Mouse (Mus musculus): ENCODE measurements at regions not wholly inside any gene's neighbourhood (a gene's known extent, or its start where the extent isn't known, plus 50 kb on each side); places are given as distances from the start of the nearest gene placed in this dataset.

- in situ Hi-C loops (cut with MboI, MseI) = no loop called here
Measured at GRCm38 (mm10) chr5:64401737-64402136, 245.6 kb downstream of the Tbc1d1 start.

GRCm38 (mm10) chr5:64403077-64403981 is 247.2 kb downstream of the Tbc1d1 start:
- in situ Hi-C loops (cut with MboI, MseI) = no loop called here

DNA sequence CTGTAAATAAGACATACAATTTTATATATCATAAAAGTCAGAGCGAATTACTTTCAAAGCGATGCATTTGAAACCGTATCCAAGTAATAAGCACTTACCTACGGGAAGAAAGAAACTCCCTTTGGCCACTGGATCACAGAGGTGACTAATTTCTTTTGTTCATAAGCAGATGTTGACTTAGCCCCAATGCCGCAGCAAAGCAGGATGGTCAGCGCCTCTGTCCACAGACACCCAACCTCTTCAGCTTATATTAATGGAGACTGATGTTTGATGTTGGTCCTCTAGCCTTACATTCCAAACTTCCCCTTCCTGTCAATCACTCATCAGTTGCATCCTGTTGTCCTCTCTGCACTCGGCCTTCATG is 247.9 kb downstream of the Tbc1d1 start:
- in situ Hi-C loops (cut with MboI, MseI) = no loop called here

DNA sequence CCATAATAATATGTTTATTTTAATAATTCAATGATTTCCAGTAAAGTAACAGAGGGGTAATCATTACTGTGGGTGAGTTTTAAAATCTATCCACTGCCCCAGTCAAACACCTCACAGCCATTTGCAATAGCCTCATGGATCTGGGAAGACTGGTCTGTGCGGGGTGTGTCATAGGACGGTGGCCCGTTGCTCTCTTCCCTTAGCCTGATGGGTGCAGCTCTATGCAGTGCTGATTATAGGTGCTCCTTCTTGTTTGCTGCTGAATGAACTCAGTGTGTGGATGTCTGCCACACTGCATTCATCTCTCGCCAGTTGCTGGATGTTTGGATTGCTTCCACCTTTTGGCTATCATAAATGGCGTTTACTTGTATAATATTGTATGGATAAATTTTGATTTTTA is 248.4 kb downstream of the Tbc1d1 start:
- in situ Hi-C loops (cut with MboI, MseI) = no loop called here

GRCm38 (mm10) chr5:64408938-64409337 is 252.8 kb downstream of the Tbc1d1 start:
- in situ Hi-C loops (cut with MboI, MseI) = no loop called here

DNA sequence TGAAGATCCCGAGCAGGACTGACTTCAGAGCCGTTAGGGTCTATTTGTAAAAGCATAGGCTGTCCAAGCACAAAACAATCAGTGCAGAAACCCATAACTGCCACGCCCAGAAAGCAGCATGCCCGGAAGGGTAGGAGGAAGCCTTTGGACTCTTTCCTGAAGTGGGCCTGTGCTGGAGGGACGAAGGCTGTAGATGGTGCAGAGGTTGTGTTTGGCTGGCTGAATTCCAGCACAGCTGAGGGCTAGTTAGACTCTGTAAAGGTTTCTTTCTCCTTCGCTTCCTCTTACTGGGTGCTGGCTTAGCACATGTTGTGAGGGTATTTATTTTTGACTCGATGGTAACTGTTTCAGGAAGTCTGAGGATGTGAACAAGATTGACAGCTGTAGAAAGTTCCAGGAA is 254.5 kb downstream of the Tbc1d1 start:
- in situ Hi-C loops (cut with MboI, MseI) = no loop called here

- in situ Hi-C loops (cut with MboI, MseI) = no loop called here
Measured at GRCm38 (mm10) chr5:64414519-64414918, 258.4 kb downstream of the Tbc1d1 start.

GRCm38 (mm10) chr5:64419395-64419794 is 263.3 kb downstream of the Tbc1d1 start:
- in situ Hi-C loops (cut with MboI, MseI) = no loop called here

DNA sequence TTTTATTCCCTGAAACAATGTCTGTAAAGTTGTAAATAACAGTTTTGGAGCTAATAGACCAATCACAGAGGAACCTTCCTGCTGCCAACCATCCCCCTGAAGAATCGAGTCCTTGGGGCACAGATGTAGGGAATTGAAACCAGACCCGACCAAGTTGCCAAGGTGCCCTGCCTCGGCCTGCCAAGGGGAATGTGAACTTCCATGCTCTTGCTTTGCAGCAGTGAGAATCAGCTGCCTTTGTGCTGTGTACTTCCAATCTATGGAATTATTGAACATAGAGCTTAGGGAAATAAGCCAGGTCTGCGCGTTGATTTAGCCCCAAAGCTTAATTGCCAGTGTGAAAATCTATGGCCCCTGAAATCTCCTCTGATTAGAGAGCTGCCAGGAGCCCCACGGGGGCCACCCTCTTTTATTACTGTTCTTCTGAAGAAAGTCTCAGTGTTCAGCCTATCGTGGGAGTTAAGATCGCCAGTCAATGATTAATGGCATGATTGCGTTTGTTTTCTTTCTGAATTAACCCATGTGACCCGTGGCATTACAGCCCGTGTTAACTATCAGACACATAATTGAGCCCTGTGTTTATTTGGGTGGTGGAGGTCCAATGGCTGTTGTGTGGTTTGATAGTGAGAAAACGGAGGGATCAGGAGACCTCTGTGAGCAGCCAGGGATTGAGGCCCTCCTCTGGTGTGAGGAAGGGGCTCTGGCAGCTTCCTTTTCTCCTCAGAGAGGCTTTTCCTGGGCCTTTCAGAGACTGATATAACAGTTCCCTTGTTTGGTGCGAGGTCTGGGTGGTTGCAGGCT is 266.9 kb downstream of the Tbc1d1 start:
- in situ Hi-C loops (cut with MboI, MseI) = no loop called here

- in situ Hi-C loops (cut with MboI, MseI) = no loop called here
Measured at GRCm38 (mm10) chr5:64428822-64429221, 272.7 kb downstream of the Tbc1d1 start.

DNA sequence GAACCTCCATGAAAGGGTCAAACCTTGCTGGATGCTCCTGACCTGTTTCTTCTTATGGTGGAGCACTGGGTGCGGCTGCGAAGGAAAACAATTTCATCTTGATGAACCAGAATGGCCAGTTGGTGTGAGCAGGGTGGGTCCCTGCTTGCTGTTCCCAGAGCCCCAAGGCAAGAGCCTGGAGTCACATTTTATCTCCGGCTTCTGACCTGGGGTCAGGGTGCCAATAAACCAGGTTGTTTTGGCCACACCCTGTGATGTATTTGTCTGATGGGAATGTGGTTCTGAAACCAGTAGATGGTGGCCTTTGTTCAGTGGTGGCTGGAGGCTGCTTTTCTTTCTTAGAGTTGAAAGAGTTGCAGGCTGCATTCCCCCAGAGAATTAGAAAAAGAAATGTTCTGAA is 274.4 kb downstream of the Tbc1d1 start:
- in situ Hi-C loops (cut with MboI, MseI) = no loop called here

DNA sequence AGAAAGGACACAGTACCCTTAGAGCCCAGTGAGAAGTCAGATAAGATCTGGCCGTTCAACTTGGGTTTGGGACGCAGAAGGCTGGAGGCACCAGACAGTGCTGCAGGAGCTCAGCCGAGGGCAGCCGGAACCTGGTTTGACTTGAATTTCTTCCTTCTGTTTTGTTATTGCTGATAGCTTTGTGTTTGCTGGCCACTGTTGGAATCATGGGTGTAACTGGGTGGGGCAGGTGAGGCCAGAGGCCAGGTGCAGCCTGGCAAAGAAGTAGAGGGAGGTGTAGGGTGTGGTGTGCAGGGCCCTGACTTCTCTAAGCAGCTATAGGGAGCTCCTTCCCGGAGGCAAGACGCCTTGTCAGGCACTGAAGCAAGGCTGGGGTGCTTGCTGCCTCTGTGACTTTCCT is 275.5 kb downstream of the Tbc1d1 start:
- in situ Hi-C loops (cut with MboI, MseI) = no loop called here

GRCm38 (mm10) chr5:64433786-64434185 is 277.7 kb downstream of the Tbc1d1 start:
- in situ Hi-C loops (cut with MboI, MseI) = no loop called here

GRCm38 (mm10) chr5:64435491-64435890 is 279.4 kb downstream of the Tbc1d1 start:
- in situ Hi-C loops (cut with MboI, MseI) = no loop called here

DNA sequence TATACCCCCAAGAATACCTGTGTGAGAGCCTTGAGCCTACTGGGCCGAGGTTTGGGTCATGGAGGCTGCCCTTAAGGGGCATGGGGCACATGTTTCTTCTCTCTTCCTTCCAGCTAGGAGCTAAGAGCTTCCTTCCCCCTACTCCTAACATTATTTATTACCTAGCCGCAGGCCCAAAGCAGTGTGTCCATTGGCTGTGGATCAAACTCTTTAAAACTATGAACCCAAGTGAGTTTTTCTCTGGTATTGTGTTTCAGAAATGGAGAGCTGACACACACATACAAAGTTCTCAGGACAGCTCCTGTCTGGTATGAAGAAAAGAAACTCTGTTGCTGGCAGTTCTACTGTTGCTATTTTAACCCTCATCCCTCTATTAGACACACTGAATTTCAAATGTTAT is 279.9 kb downstream of the Tbc1d1 start:
- in situ Hi-C loops (cut with MboI, MseI) = no loop called here

DNA sequence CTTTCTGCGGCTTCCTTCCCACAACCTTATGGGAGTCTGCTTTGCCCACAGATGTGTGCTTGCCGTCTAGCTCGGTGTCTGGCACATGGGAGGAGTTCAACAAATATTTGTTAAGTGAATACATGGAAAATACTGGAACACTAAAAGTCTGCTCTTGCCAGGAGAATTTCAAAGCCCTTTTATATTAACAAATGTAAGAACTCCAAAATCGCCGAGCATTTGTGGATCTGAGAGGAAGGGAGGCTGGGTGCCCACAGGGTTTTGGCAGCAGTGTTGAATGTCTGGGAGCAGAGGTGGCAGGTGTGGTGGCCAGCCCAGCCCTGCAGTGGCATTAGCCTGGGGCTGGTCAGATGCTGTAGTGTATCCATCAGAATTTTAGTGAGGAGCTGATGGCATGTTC is 281.6 kb downstream of the Tbc1d1 start:
- in situ Hi-C loops (cut with MboI, MseI) = no loop called here

DNA sequence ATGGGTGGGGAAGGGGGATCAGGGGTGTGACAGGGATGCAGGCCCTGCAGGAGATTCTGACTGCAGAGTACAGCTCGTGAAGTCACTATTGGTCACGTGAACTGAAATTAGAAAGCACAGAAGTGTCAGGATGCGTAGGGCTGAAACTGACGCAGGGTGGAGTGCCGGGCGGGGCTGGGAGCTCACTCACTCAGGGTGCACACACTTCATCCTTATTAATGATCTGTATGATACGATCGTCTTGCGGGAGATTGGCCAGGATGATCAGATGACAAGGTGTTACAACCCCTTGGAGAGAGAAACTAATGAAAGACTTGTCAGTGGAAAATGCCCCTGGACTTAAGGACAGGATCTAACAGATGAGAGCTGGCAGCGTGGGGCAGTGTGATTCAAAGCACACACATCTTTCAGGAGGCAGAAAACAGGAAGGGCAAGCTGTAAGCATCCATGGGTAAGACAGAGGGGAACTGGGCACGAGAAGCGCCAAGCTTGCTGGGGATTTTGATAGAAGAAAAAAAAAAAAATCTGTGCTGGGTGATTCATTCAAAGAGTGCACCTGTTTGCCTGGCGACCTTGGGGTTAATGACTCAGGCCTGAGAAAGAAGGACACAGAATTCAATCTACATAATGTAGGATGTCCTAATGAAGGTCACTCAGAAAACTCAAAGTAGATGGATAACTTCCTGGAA is 282.5 kb downstream of the Tbc1d1 start:
- in situ Hi-C loops (cut with MboI, MseI) = no loop called here

DNA sequence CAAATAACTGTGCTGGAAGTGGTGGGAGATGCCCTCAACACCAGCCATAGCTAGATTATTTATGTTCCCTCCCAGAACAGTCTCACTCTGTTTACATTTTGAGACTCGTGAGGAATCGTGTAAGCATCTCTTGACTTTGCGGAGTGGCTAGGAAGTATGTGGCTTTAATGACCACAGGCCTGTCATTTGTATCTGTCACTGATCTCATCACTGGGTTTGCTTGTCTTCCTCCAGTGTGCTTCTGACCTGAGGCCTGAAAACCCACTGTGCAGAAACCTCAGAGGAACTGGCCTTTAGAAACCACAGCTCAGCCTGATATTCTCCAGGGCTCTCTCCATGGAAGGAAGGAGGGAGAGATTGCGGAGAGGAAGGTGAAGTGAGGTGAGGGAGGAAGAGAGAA is 291.7 kb downstream of the Tbc1d1 start:
- in situ Hi-C loops (cut with MboI, MseI) = no loop called here

GRCm38 (mm10) chr5:64452668-64453334 is 296.7 kb downstream of the Tbc1d1 start:
- in situ Hi-C loops (cut with MboI, MseI) = no loop called here

- in situ Hi-C loops (cut with MboI, MseI) = no loop called here
Measured at GRCm38 (mm10) chr5:64459807-64460206, 303.7 kb downstream of the Tbc1d1 start.

GRCm38 (mm10) chr5:64460891-64461290 is 304.8 kb downstream of the Tbc1d1 start:
- in situ Hi-C loops (cut with MboI, MseI) = no loop called here

GRCm38 (mm10) chr5:64461592-64461991 is 305.5 kb downstream of the Tbc1d1 start:
- in situ Hi-C loops (cut with MboI, MseI) = no loop called here

Measured in T-helper 1 cell (primary cell).